Mouse (Mus musculus) layer of hippocampus, adult 2 months (tissue): Measurements from ENCODE around the gene Cdrt4. TPM values are rescaled to one million over a fixed set of nuclear protein-coding genes. Genes with fewer than 3 reads are reported as not detected.

Experiments
- DNase-seq, 2 experiments: peaks; one replicate each; pipeline ENCODE4 v3.0.0; 2022; ENCODE audit warnings: low spot score in 2 of 2
- H3K27ac ChIP-seq: fragments of 200-600 bp; 2 replicates; pipeline ENCODE4 v1.8.1; 2022
- H3K4me3 ChIP-seq: fragments of 200-600 bp; 2 replicates; pipeline ENCODE4 v1.8.1; 2022; ENCODE audit warnings: mild to moderate bottlenecking
- CTCF ChIP-seq: fragments of 200-600 bp; conservative IDR thresholded peaks from 2 replicates; pipeline ENCODE4 v1.8.1; 2022; ENCODE audit warnings: antibody characterized with exemption, mild to moderate bottlenecking, moderate library complexity
- total RNA-seq, 2 experiments: library from RNA; stranded (reverse); gene quantifications; 2 replicates each; pipeline ENCODE4 v1.2.3; 2021

Gene Cdrt4
- total RNA-seq, 2 experiments from 2014 or later: not detected

DNA sequence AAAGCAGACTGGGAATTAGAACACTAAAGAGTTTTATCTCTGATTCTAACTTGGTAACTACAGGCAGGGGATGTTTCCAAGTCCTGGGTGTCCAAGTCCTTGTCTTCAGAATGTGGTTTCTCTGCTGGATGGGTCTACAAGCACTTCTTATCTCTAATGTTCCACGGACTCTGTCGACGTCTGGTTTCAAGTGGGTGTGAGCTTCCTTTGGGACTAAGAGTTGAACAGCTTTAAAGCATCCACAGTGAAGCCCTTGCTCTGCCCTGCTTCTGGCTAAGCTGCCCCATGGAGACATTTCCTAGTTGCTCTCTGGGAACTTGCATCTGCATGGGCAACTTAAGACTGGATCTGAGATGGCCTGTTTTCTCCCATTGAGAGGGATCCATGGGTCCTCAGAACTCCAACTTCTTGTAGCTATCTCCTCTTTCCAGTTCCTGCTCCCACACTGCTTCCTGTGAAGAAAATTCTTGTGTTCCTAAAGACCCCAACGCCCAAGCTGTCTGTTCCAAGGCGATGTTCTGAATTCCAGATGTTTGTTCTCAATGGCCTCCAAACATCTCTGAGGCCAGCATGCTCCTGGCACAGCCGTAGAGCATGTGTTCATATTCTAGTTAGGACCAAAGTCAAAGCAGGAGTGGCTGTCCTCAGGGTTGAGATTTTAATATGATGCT, 26.8 kb upstream of the Cdrt4 start:
- no peak for DNase-seq
- Histone ChIP-seq H3K27ac (no peak overlapping the region), H3K4me3 (no peak overlapping the region)
- TF ChIP-seq CTCF: no peak

DNA sequence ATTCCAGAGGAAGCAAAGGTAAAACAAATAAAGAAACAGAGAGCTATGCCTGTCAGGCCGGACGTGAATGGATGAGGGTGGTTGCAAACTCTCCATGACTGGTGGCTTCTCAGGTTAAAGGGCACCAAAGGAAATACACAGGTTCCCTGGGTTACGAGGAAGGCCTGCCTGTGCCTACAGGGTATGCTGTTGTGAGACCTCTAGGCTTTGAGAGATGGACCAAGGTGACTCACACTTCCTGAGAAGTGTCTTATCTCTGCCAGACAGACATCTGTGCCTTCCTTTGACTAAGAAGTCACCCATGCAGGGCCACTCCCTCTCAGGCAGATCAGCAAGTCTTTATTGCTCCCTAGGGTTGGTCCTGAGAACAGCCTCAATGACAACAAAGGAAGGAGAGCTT, 21.2 kb upstream of the Cdrt4 start:
- no peak overlapping the region for H3K4me3 ChIP-seq
- no peak overlapping the region for H3K27ac ChIP-seq
- DNase-seq: no peak
- TF ChIP-seq CTCF: no peak

DNA sequence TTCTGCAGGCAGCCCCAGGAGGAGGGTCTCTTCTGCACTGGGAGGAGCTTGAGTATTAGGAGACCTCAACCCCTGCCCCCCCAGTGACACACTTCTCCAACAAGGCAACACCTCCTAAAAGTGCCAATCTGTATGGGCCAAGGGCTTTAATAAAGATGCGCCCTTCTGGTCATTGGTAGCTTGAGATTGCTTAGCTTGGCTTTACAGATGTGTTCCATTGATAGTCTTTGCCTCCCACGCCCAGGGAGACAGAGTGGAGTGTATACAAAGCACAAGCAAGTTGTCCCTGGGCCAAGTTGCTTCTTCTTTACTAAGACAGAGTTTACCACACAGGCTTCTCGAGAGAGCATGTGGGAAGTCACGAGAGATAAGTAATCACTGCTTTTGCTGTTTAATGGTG, 20.4 kb upstream of the Cdrt4 start:
- no peak for DNase-seq
- Histone ChIP-seq H3K4me3 (no peak overlapping the region), H3K27ac (no peak overlapping the region)
- no peak for TF ChIP-seq CTCF

- TF ChIP-seq CTCF: no peak
- DNase-seq: no peak
- Histone ChIP-seq H3K27ac (no peak overlapping the region), H3K4me3 (no peak overlapping the region)
Measured at GRCm38 (mm10) chr11:62931141-62931540, 19.9 kb upstream of the Cdrt4 start.

DNA sequence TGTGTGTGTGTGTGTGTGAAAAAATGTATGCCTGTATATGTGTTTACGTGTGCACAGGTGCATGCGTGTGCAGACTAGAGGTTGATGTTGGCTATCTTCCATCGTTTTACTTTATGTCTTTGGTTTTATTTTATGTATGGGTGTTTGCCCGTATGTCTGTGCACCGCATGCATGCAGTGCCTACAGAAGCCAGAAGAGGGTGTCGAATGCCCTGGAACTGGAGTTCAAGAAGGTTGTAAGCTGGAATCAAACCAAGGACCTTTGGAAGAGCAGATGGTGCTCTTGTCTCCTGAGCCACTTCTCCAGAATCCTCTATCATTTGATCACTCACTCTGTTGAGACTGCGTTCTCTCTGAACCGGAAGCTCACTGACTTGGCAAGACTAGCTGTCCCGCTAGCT, 17.9 kb upstream of the Cdrt4 start:
- no peak for DNase-seq
- no peak overlapping the region for H3K27ac ChIP-seq
- TF ChIP-seq CTCF: peak; percentile 20

GRCm38 (mm10) chr11:62934795-62935514, 16.0 kb upstream of the Cdrt4 start:
- no peak for TF ChIP-seq CTCF
- Histone ChIP-seq H3K27ac (no peak overlapping the region), H3K4me3 (no peak overlapping the region)
- no peak for DNase-seq

More for the DNA sequence above, 17.9 kb upstream of the Cdrt4 start:
- no peak overlapping the region for H3K4me3 ChIP-seq

DNA sequence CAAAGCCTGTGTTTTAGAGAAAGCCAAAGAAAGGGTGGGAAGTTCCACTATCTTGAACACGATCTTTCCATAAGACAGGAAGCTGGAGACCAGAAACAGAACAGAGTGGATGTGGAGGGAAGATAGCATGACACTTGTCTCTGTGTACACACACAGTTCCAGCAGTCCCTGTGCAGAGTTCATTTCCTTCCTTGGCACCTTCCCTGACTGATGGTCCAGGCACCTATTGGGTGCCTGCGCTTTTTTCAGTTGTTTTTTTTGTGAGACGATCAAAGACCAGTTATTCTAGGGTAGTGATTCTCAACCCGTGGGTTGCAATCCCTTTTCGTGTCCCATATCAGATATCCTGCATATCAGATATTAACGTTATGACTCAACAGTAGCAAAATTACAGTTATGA, 13.0 kb upstream of the Cdrt4 start:
- no peak for TF ChIP-seq CTCF
- no peak for DNase-seq
- Histone ChIP-seq H3K27ac (no peak overlapping the region), H3K4me3 (no peak overlapping the region)

DNA sequence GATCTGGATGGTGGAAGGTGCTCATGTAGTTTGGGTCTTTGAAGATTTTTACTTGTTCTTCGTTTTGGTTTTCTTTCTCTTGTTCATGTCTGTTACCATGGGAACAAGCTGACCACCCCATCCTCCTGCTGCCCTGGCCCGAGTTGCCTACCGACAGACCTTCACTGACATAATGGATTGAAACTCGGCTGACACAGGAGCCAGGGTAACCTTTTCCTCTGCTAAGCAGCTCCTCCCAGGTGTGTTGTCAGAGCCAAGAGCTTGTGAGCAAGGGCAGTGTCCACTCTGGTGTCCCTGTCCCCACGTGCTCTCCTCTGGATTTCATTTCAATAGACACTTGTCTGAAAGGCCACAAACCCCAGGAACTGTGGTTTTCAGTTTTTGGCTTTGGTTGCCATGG, 12.1 kb upstream of the Cdrt4 start:
- Histone ChIP-seq H3K4me3 (no peak overlapping the region), H3K27ac (no peak overlapping the region)
- DNase-seq: no peak
- TF ChIP-seq CTCF: no peak

GRCm38 (mm10) chr11:62940176-62940575, 10.8 kb upstream of the Cdrt4 start:
- Histone ChIP-seq H3K27ac (no peak overlapping the region), H3K4me3 (no peak overlapping the region)
- DNase-seq: no peak
- no peak for TF ChIP-seq CTCF

DNA sequence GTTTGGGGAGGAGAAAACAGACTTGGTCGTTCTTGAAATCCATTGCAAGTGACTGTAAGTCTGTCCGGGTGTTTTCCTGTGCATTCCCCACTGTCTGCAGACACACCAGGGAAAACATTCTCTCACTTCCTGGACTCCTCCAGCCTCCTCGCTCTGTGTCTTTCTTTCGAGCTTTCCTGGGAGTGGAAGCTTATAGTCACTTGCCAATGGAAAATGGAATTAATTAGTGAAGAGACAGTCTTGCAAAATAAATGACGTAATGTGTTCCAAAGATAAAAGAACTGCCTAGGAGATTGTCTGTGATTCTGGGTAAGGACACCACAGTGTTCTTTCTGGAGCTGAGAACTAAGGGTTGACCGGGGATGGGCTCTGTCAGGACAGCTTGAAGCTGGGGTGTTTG, 7.5 kb upstream of the Cdrt4 start:
- TF ChIP-seq CTCF: no peak
- no peak for DNase-seq
- Histone ChIP-seq H3K27ac (no peak overlapping the region), H3K4me3 (no peak overlapping the region)

- Histone ChIP-seq H3K4me3 (no peak overlapping the region), H3K27ac (no peak overlapping the region)
- no peak for TF ChIP-seq CTCF
- no peak for DNase-seq
Measured at GRCm38 (mm10) chr11:62945514-62945913, 5.5 kb upstream of the Cdrt4 start.

DNA sequence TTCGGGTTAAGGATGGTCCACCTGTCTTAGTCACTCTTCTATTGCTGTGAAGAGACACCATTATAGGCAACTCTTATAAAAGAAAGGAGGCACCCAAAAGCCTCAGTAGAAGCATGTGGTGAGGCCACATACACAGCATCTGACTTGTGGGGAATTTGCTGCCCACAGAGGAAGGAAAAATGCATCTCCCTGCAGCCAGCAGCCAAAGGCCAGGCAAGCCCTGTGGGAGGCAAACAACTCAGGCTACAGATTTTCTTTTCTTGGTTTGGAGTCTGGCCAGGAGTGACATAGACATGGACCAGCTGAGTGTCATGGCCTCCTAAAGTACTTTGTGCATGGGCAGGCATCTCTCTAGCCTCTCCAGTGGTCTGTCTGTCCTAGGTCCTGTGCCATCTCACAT, 1.4 kb upstream of the Cdrt4 start:
- no peak for TF ChIP-seq CTCF
- no peak for DNase-seq
- Histone ChIP-seq H3K27ac (no peak overlapping the region), H3K4me3 (no peak overlapping the region)

DNA sequence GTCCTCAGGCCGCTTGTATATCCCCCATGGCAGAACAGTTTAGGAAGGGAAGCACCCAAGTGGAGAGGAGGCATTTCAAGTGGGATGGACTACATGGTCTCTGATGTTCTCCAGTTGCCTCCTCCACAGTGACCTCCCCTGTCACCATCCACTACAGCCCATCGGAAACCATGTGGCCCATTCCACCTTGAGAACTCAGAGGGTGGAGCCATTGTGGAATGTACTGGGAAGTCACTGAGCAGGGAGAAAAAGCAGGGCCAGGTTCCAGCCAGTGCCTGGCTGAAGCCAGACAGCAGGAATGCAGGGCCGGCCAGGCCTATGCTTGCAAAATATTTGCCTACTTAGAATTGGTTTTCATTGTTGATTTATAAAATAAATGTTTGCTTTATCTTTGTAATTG, 3.8 kb downstream of the Cdrt4 start:
- no peak for DNase-seq
- TF ChIP-seq CTCF: no peak
- H3K27ac ChIP-seq: no peak overlapping the region
- H3K4me3 ChIP-seq: no peak overlapping the region

GRCm38 (mm10) chr11:62955186-62955585, 4.2 kb downstream of the Cdrt4 start:
- no peak for TF ChIP-seq CTCF
- DNase-seq: no peak

More at GRCm38 (mm10) chr11:62955186-62955585, 4.2 kb downstream of the Cdrt4 start:
- H3K27ac ChIP-seq: no peak overlapping the region
- H3K4me3 ChIP-seq: no peak overlapping the region
